In genomic region chr6:67087837-67088440, GRCm38 (mm10) we compare ENCODE assay signal across 20 mouse cellular contexts.
"Had no signal": no experiment of that assay in that cellular context is flagged by ENCODE, and none has a peak within 500 bp of the region (broad histone marks: within the 10 kb centered on the region; RNA-seq: fewer than 3 reads in every experiment).

No protein-coding gene starts in this region.

- H3K9ac ChIP-seq: limb, embryonic 12.5 days; limb, embryonic 15.5 days; liver, embryonic 14.5 days; liver, postnatal 0 days; lung, embryonic 14.5 days; midbrain, embryonic 13.5 days; neural tube, embryonic 13.5 days had no signal

- H3K4me2 ChIP-seq: limb, embryonic 12.5 days; limb, embryonic 15.5 days; liver, embryonic 11.5 days; lung, embryonic 14.5 days; midbrain, embryonic 13.5 days; neural tube, embryonic 13.5 days had no signal

- H3K27me3 ChIP-seq: limb, embryonic 12.5 days; limb, embryonic 15.5 days; midbrain, embryonic 13.5 days; neural tube, embryonic 13.5 days had no signal

- H3K36me3 ChIP-seq: limb, embryonic 12.5 days; limb, embryonic 15.5 days; midbrain, embryonic 10.5 days; midbrain, embryonic 13.5 days; neural tube, embryonic 13.5 days had no signal

- H3K4me1 ChIP-seq: limb, embryonic 15.5 days; midbrain, embryonic 13.5 days; neural tube, embryonic 13.5 days had no signal

- ATAC-seq: lung, postnatal 0 days; midbrain, embryonic 13.5 days; midbrain, embryonic 16.5 days had no signal

- H3K9me3 ChIP-seq: limb, embryonic 12.5 days; limb, embryonic 15.5 days; midbrain, embryonic 10.5 days; midbrain, embryonic 13.5 days; neural tube, embryonic 13.5 days had no signal

- H3K4me3 ChIP-seq: limb, embryonic 12.5 days; limb, embryonic 15.5 days; megakaryocyte, embryonic 14.5 days; midbrain, embryonic 10.5 days; midbrain, embryonic 13.5 days; myocyte; neural tube, embryonic 13.5 days had no signal

- DNase-seq: kidney, postnatal 14 days; layer of hippocampus, adult 9-11 months; liver, postnatal 0 days; lung, embryonic 14.5 days; lung, postnatal 36 days; retina, postnatal 1 day; right cerebral cortex, postnatal 25 days; thymus, adult 18-20 months; thymus, postnatal 36 days had no signal

- H3K27ac ChIP-seq: limb, embryonic 12.5 days; limb, embryonic 15.5 days; liver, embryonic 14.5 days; midbrain, embryonic 10.5 days; midbrain, embryonic 13.5 days; neural tube, embryonic 13.5 days had no signal
